Mouse (Mus musculus): ENCODE data around the gene Figla.

The Figla gene

GRCm38 (mm10) chr6:86028601-86029322 is 12.8 kb downstream of the Figla start, which contains the start of gene Add2:
Gene Add2 (plus strand): TSS chr6:86028681.
- peak; percentile 65 for ATAC-seq (ENCODE audit: low TSS enrichment)

GRCm38 (mm10) chr6:86029323-86029713 is 13.3 kb downstream of the Figla start:
- ATAC-seq (ENCODE audit: low TSS enrichment) = peak; percentile 5; the same call in 1 of the 2 replicates

- ATAC-seq (ENCODE audit: low TSS enrichment) = no peak
These were observed 15.6 kb downstream of the Figla start for GRCm38 (mm10) chr6:86031527-86031926.

GRCm38 (mm10) chr6:86033635-86034034 is 17.7 kb downstream of the Figla start:
- ATAC-seq (ENCODE audit: low TSS enrichment) = no peak

GRCm38 (mm10) chr6:86038901-86039300 is 22.9 kb downstream of the Figla start:
- ATAC-seq (ENCODE audit: low TSS enrichment) = peak; percentile 48

- ATAC-seq (ENCODE audit: low TSS enrichment) = peak; percentile 73
These were observed 24.2 kb downstream of the Figla start for GRCm38 (mm10) chr6:86040140-86040539.

- no peak for ATAC-seq (ENCODE audit: low TSS enrichment)
These were observed 31.5 kb downstream of the Figla start for GRCm38 (mm10) chr6:86047510-86047909.

- ATAC-seq (ENCODE audit: low TSS enrichment) = peak; percentile 85
These were observed 32.5 kb downstream of the Figla start for GRCm38 (mm10) chr6:86048509-86048908.

GRCm38 (mm10) chr6:86050586-86051268 is 34.8 kb downstream of the Figla start:
- no peak for ATAC-seq (ENCODE audit: low TSS enrichment)

GRCm38 (mm10) chr6:86052032-86052459 is 36.1 kb downstream of the Figla start:
- no peak for ATAC-seq (ENCODE audit: low TSS enrichment)

GRCm38 (mm10) chr6:86052556-86052955 is 36.6 kb downstream of the Figla start:
- no peak; the same call in 1 of the 2 replicates for ATAC-seq (ENCODE audit: low TSS enrichment)

GRCm38 (mm10) chr6:86053099-86053498 is 37.1 kb downstream of the Figla start:
- ATAC-seq (ENCODE audit: low TSS enrichment) = no peak

- ATAC-seq (ENCODE audit: low TSS enrichment) = no peak
These were observed 37.6 kb downstream of the Figla start for GRCm38 (mm10) chr6:86053594-86053993.

- no peak for ATAC-seq (ENCODE audit: low TSS enrichment)
These were observed 42.5 kb downstream of the Figla start for GRCm38 (mm10) chr6:86058475-86058874.

GRCm38 (mm10) chr6:86059151-86059853 is 43.3 kb downstream of the Figla start:
- peak; percentile 17; the same call in 1 of the 2 replicates for ATAC-seq (ENCODE audit: low TSS enrichment)

- 0 out of 2 replicates have a peak, but pooled peaks have one; percentile 20 for ATAC-seq (ENCODE audit: low TSS enrichment)
These were observed 44.2 kb downstream of the Figla start for GRCm38 (mm10) chr6:86060170-86060569.

GRCm38 (mm10) chr6:86062226-86062625 is 46.3 kb downstream of the Figla start:
- ATAC-seq (ENCODE audit: low TSS enrichment) = no peak

- ATAC-seq (ENCODE audit: low TSS enrichment) = no peak
These were observed 46.7 kb downstream of the Figla start for GRCm38 (mm10) chr6:86062684-86063083.

- ATAC-seq (ENCODE audit: low TSS enrichment) = peak; percentile 59
These were observed 48.5 kb downstream of the Figla start for GRCm38 (mm10) chr6:86064318-86065016.

GRCm38 (mm10) chr6:86066727-86067126 is 50.8 kb downstream of the Figla start:
- ATAC-seq (ENCODE audit: low TSS enrichment) = no peak

- peak; percentile 38 for ATAC-seq (ENCODE audit: low TSS enrichment)
These were observed 51.2 kb downstream of the Figla start for GRCm38 (mm10) chr6:86067145-86067544.

GRCm38 (mm10) chr6:86069009-86069408 is 53.0 kb downstream of the Figla start:
- peak; percentile 21 for ATAC-seq (ENCODE audit: low TSS enrichment)
